Mouse (Mus musculus) lung, adult 2 months (tissue): Measurements from ENCODE around the gene Rnf215.

ENCODE experiments used
- CTCF ChIP-seq: fragments of 200-500 bp; IDR thresholded peaks from 2 replicates; pipeline ENCODE4 v1.5.1; 2011; ENCODE audit warnings: mild to moderate bottlenecking, low read length, control low read depth; ENCODE audit not compliant: insufficient read depth
- POLR2A ChIP-seq: fragments of 200-500 bp; IDR thresholded peaks from 2 replicates; pipeline ENCODE4 v1.6.1; 2011; ENCODE audit warnings: low read depth, mild to moderate bottlenecking, control low read depth, low read length, borderline replicate concordance; ENCODE audit errors: extremely low read depth

- no peak for TF ChIP-seq POLR2A
- TF ChIP-seq CTCF = no peak
Observed at GRCm38 (mm10) chr11:4184251-4184952, 49.4 kb downstream of the Rnf215 start.
